Mouse (Mus musculus) hindbrain, embryonic 13.5 days (tissue): ENCODE results near the gene Calr4. TPM values are rescaled to one million over a fixed set of nuclear protein-coding genes. Genes with fewer than 3 reads are reported as not detected.
A peak's percentile ranks its signal among the peaks of the same experiment; 100 is the strongest.

ENCODE experiments used
- ATAC-seq: fragments of 200-750 bp; cut with Nextera tagmentation; 2 replicates; pipeline ENCODE4 v1.8.0; 2017; ENCODE audit warnings: moderate TSS enrichment; ENCODE audit not compliant: low FRiP score
- H3K27ac ChIP-seq: fragments of 300-500 bp; sonication (generic); 2 replicates; pipeline ENCODE4 v1.5.1; 2015; ENCODE audit warnings: inconsistent platforms, mild to moderate bottlenecking, moderate library complexity
- H3K27me3 ChIP-seq: fragments of 300-500 bp; sonication (generic); 2 replicates; pipeline ENCODE4 v1.6.1; 2015; ENCODE audit warnings: mild to moderate bottlenecking, inconsistent platforms
- H3K36me3 ChIP-seq: fragments of 300-500 bp; sonication (generic); 2 replicates; pipeline ENCODE4 v1.6.1; 2015; ENCODE audit warnings: mild to moderate bottlenecking, inconsistent platforms
- H3K4me1 ChIP-seq: fragments of 300-500 bp; sonication (generic); replicated peaks from 2 replicates; pipeline ENCODE4 v1.6.1; 2015; ENCODE audit warnings: inconsistent platforms
- H3K4me2 ChIP-seq: fragments of 300-500 bp; sonication (generic); 2 replicates; pipeline ENCODE4 v1.6.1; 2015; ENCODE audit warnings: inconsistent platforms, mild to moderate bottlenecking, moderate library complexity
- H3K4me3 ChIP-seq: fragments of 300-500 bp; sonication (generic); 2 replicates; pipeline ENCODE4 v1.5.1; 2015; ENCODE audit warnings: mild to moderate bottlenecking, inconsistent platforms
- H3K9ac ChIP-seq: fragments of 300-500 bp; sonication (generic); 2 replicates; pipeline ENCODE4 v1.6.1; 2015; ENCODE audit warnings: mild to moderate bottlenecking, inconsistent platforms
- H3K9me3 ChIP-seq: fragments of 300-500 bp; sonication (generic); 2 replicates; pipeline ENCODE4 v1.6.1; 2016; ENCODE audit warnings: inconsistent platforms
- WGBS: fragments of 180-500 bp; shearing (Covaris S2); methylation state at CpG from one replicate; pipeline ENCODE4 v1.1.7; 2015; 5-methylcytosine and 5-hydroxymethylcytosine counted together
- polyA plus RNA-seq: library from polyadenylated mRNA; unstranded; fragments of >200 nt; fragmentation: Nextera tagmentation; extraction: Ambion mirVana; gene quantifications from 2 replicates; pipeline ENCODE4 v1.2.1, GENCODE M21; 2015

Calr4 gene
- polyA plus RNA-seq, 1 experiment from 2014 or later = 2.2 TPM

GRCm38 (mm10) chr4:109257639-109258038, 23.4 kb downstream of the Calr4 start:
- Histone ChIP-seq H3K27me3 (no peaks in the 10 kb centered on the region), H3K4me2 (no peak overlapping the region), H3K9ac (no peak overlapping the region), H3K27ac (no peak overlapping the region), H3K9me3 (no peaks in the 10 kb centered on the region), H3K4me3 (no peak overlapping the region), H3K36me3 (no peaks in the 10 kb centered on the region), H3K4me1 (0 out of 2 replicates have a peak, but pooled peaks cover 3% of the 10 kb centered on the region)
- ATAC-seq = no peak

GRCm38 (mm10) chr4:109262068-109262467, 27.8 kb downstream of the Calr4 start:
- H3K27me3 ChIP-seq = no peaks in the 10 kb centered on the region
- no peak overlapping the region for H3K4me3 ChIP-seq
- no peak for ATAC-seq
- H3K36me3 ChIP-seq = no peaks in the 10 kb centered on the region
- H3K4me2 ChIP-seq = no peak overlapping the region
- 0 out of 2 replicates have a peak, but pooled peaks cover 3% of the 10 kb centered on the region for H3K4me1 ChIP-seq
- H3K27ac ChIP-seq = no peak overlapping the region
- WGBS = 76% methylated on average over 6 of the region's 6 CpGs
- H3K9ac ChIP-seq = no peak overlapping the region
- no peaks in the 10 kb centered on the region for H3K9me3 ChIP-seq

- H3K4me2 ChIP-seq = no peak overlapping the region
- H3K4me1 ChIP-seq = 0 out of 2 replicates have a peak, but pooled peaks cover 3% of the 10 kb centered on the region
- H3K4me3 ChIP-seq = no peak overlapping the region
- 94% methylated on average over 3 of the region's 3 CpGs for whole genome bisulfite sequencing
- no peaks in the 10 kb centered on the region for H3K27me3 ChIP-seq
- no peaks in the 10 kb centered on the region for H3K9me3 ChIP-seq
- H3K27ac ChIP-seq = no peak overlapping the region
- no peak overlapping the region for H3K9ac ChIP-seq
- no peaks in the 10 kb centered on the region for H3K36me3 ChIP-seq
- ATAC-seq = no peak
These were observed 31.8 kb downstream of the Calr4 start for GRCm38 (mm10) chr4:109266056-109266455.

- Histone ChIP-seq H3K27me3 (no peaks in the 10 kb centered on the region), H3K4me1 (0 out of 2 replicates have a peak, but pooled peaks cover 3% of the 10 kb centered on the region), H3K36me3 (no peaks in the 10 kb centered on the region), H3K4me3 (no peak overlapping the region), H3K9me3 (no peaks in the 10 kb centered on the region), H3K27ac (no peak overlapping the region), H3K9ac (no peak overlapping the region), H3K4me2 (no peak overlapping the region)
- WGBS = 86% methylated on average over 2 of the region's 2 CpGs
- no peak for ATAC-seq
These were observed 32.5 kb downstream of the Calr4 start for GRCm38 (mm10) chr4:109266744-109267143.

GRCm38 (mm10) chr4:109267452-109267851, 33.2 kb downstream of the Calr4 start:
- no peaks in the 10 kb centered on the region for H3K36me3 ChIP-seq
- no peak overlapping the region for H3K4me3 ChIP-seq
- 93% methylated on average over 3 of the region's 3 CpGs for WGBS
- no peak for ATAC-seq
- no peaks in the 10 kb centered on the region for H3K4me1 ChIP-seq
- H3K9ac ChIP-seq = no peak overlapping the region
- no peak overlapping the region for H3K4me2 ChIP-seq
- H3K27me3 ChIP-seq = no peaks in the 10 kb centered on the region
- H3K9me3 ChIP-seq = no peaks in the 10 kb centered on the region
- no peak overlapping the region for H3K27ac ChIP-seq

- Histone ChIP-seq H3K27ac (no peak overlapping the region), H3K36me3 (no peaks in the 10 kb centered on the region), H3K9ac (no peak overlapping the region), H3K27me3 (no peaks in the 10 kb centered on the region), H3K4me3 (no peak overlapping the region), H3K9me3 (no peaks in the 10 kb centered on the region), H3K4me2 (no peak overlapping the region), H3K4me1 (no peaks in the 10 kb centered on the region)
- ATAC-seq = no peak
- 88% methylated on average over 3 of the region's 3 CpGs for WGBS
These were observed 34.6 kb downstream of the Calr4 start for GRCm38 (mm10) chr4:109268903-109269302.

GRCm38 (mm10) chr4:109271803-109272202, 37.5 kb downstream of the Calr4 start:
- ATAC-seq = no peak
- WGBS = 91% methylated on average over 4 of the region's 4 CpGs
- no peaks in the 10 kb centered on the region for H3K36me3 ChIP-seq

GRCm38 (mm10) chr4:109273586-109274240, 39.4 kb downstream of the Calr4 start:
- Histone ChIP-seq H3K36me3 (no peaks in the 10 kb centered on the region), H3K9ac (no peak overlapping the region), H3K27me3 (no peaks in the 10 kb centered on the region), H3K27ac (no peak overlapping the region), H3K4me2 (no peak overlapping the region), H3K9me3 (no peaks in the 10 kb centered on the region), H3K4me3 (no peak overlapping the region), H3K4me1 (0 out of 2 replicates have a peak, but pooled peaks cover 3% of the 10 kb centered on the region)
- ATAC-seq = no peak
- WGBS = 93% methylated on average over 2 of the region's 2 CpGs

More at GRCm38 (mm10) chr4:109271803-109272202, 37.5 kb downstream of the Calr4 start:
- H3K9ac ChIP-seq = no peak overlapping the region
- H3K9me3 ChIP-seq = no peaks in the 10 kb centered on the region
- no peak overlapping the region for H3K4me3 ChIP-seq
- 0 out of 2 replicates have a peak, but pooled peaks cover 3% of the 10 kb centered on the region for H3K4me1 ChIP-seq
- H3K27ac ChIP-seq = no peak overlapping the region
- H3K4me2 ChIP-seq = no peak overlapping the region
- no peaks in the 10 kb centered on the region for H3K27me3 ChIP-seq

- WGBS = 3% methylated on average over 39 of the region's 44 CpGs
- Histone ChIP-seq H3K27ac (peak within 1 kb of the TSS; percentile 76), H3K9ac (peak within 1 kb of the TSS; percentile 80), H3K4me3 (peak within 1 kb of the TSS; percentile 83), H3K27me3 (0 out of 2 replicates have a peak, but pooled peaks cover 2% of the 10 kb centered on the region), H3K4me1 (peaks cover 14% of the 10 kb centered on the region), H3K9me3 (no peaks in the 10 kb centered on the region), H3K36me3 (no peaks in the 10 kb centered on the region), H3K4me2 (peak within 1 kb of the TSS; percentile 80)
- ATAC-seq = peak; percentile 94
These were observed 45.6 kb downstream of the Calr4 start, which contains the start of gene Eps15 for GRCm38 (mm10) chr4:109279689-109280458. TSS of gene Eps15 (plus strand) at chr4:109280268.

GRCm38 (mm10) chr4:109280459-109281160, 46.3 kb downstream of the Calr4 start:
- peak overlapping the region; percentile 76 for H3K27ac ChIP-seq
- no peaks in the 10 kb centered on the region for H3K36me3 ChIP-seq
- H3K9ac ChIP-seq = peak overlapping the region; percentile 80
- peak overlapping the region; percentile 80 for H3K4me2 ChIP-seq
- ATAC-seq = peak; percentile 89
- 0 out of 2 replicates have a peak, but pooled peaks cover 2% of the 10 kb centered on the region for H3K27me3 ChIP-seq
- under 1% methylated on average over 66 of the region's 85 CpGs for WGBS
- peaks cover 14% of the 10 kb centered on the region for H3K4me1 ChIP-seq
- H3K9me3 ChIP-seq = no peaks in the 10 kb centered on the region
- peak overlapping the region; percentile 83 for H3K4me3 ChIP-seq

- Histone ChIP-seq H3K27me3 (0 out of 2 replicates have a peak, but pooled peaks cover 2% of the 10 kb centered on the region), H3K4me3 (peak overlapping the region; percentile 83), H3K36me3 (no peaks in the 10 kb centered on the region), H3K27ac (no peak overlapping the region), H3K4me2 (peak overlapping the region; percentile 80), H3K4me1 (peaks cover 14% of the 10 kb centered on the region), H3K9me3 (no peaks in the 10 kb centered on the region), H3K9ac (peak overlapping the region; percentile 80)
- 6% methylated on average over 4 of the region's 4 CpGs for WGBS
- no peak for ATAC-seq
These were observed 46.9 kb downstream of the Calr4 start for GRCm38 (mm10) chr4:109281161-109281560.

GRCm38 (mm10) chr4:109281946-109282345, 47.7 kb downstream of the Calr4 start:
- H3K36me3 ChIP-seq = no peaks in the 10 kb centered on the region
- WGBS = 86% methylated on average over 1 of the region's 1 CpGs
- no peaks in the 10 kb centered on the region for H3K9me3 ChIP-seq
- peak overlapping the region; percentile 80 for H3K4me2 ChIP-seq
- ATAC-seq = no peak
- H3K4me3 ChIP-seq = peak overlapping the region; percentile 83
- no peak overlapping the region for H3K9ac ChIP-seq
- peaks cover 14% of the 10 kb centered on the region for H3K4me1 ChIP-seq
- 0 out of 2 replicates have a peak, but pooled peaks cover 2% of the 10 kb centered on the region for H3K27me3 ChIP-seq
- no peak overlapping the region for H3K27ac ChIP-seq
